Mouse (Mus musculus): ENCODE results near the gene Syt12. TPM values are rescaled to one million over a fixed set of nuclear protein-coding genes. Genes with fewer than 3 reads are reported as not detected.

The Syt12 gene
- polyA plus RNA-seq (2015; fragmentation: Nextera tagmentation; extraction: Ambion mirVana): 1.2 and 1.6 TPM in 2 replicates

DNA sequence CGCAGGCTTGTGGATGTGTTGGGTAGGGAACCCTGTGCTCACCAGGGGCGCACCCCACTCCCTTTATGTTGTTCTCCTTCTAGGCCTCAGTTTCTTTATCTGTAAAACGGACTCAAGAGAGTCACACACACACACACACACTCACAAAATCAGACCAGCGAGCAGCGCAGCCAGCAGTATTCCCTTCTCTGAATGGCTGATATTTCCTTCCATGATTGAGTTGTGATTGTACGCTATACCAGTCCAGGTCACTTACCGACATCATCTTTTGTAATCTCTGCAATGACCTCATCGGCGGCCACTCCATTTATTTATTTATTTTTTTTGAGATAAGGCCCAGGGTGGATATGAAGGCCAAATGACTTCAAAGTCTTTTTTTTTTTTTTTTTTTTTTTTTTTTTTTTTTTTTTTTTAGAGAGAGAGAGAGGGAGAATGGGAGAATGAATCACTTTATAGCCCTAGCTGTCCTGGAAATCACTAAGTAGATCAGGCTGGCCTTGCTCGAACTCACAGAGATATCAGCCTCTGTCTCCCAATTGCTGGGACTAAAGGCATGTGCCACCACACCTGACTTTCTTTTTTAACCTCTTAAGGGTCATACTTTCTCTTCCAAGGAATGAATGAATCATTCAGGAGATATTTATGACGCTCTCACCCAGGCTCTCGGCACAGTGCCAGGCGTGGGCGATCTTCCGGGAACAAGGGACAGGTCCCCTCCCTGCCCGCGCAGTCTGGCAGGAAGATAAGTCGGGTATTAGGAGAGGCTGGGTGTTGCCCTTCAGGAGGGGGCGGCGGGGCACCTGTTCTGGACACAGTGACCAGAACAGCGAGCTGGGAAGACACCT is at the start of gene Syt12:
TSS of gene Syt12 (minus strand) at position 103 of the 845 bp plus-strand sequence.
- H3K9ac ChIP-seq (ENCODE audit: low read length): peak within 1 kb of the TSS; percentile 68
- H3K4me1 ChIP-seq (replicated peaks; ENCODE audit: control insufficient read depth, insufficient read depth, low read length): peaks cover 8% of the 10 kb centered on the region
- peaks cover 5% of the 10 kb centered on the region for H3K27me3 ChIP-seq (ENCODE audit: control insufficient read depth, insufficient read depth, low read depth, low read length)
- H3K36me3 ChIP-seq (ENCODE audit: control insufficient read depth, insufficient read depth, low read length): no peaks in the 10 kb centered on the region
- no peak within 1 kb of the TSS for H3K27ac ChIP-seq (ENCODE audit: low read length)
- WGBS: 9% methylated on average over 21 of the region's 21 CpGs
- H3K4me3 ChIP-seq (ENCODE audit: low read length): peak within 1 kb of the TSS; percentile 60
- peak within 1 kb of the TSS; percentile 98 for H3K4me2 ChIP-seq (ENCODE audit: low read depth, low read length)
- no peaks in the 10 kb centered on the region for H3K9me3 ChIP-seq (ENCODE audit: control insufficient read depth, low read length)
- peak; percentile 31 for ATAC-seq (ENCODE audit: low read depth)

DNA sequence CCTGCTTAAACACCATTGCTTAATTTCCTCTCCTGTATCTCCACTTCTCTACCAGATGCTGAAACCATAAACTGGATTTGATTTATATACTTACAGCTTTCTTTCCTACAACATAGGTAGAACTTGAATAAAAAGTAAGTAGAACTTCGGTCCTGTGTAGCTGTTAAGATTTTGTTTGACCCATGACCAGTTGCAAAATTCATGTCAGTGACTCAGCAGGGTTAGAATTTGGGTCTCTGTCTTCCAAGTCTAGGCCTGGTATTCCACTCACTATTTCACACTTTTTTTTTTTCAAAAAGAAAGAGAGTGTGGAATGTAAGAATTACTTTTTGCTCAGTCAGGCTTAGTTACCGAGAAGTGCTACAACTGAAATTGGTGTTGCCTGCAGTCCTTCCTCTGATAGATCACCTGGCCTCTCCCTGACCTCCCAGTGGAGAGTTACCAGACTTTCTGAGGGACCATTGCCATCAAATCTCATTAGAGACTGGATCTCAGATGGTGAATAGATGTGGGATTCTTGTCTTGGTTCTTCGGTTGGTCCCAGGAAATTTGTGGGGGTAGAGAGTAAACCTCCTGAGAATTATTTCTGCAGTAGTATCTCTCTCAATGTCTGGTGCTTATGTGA is 44.3 kb upstream of the Syt12 start:
- Histone ChIP-seq H3K4me1 (replicated peaks; ENCODE audit: control insufficient read depth, insufficient read depth, low read length) (no peaks in the 10 kb centered on the region), H3K4me2 (ENCODE audit: low read depth, low read length) (no peak overlapping the region), H3K9me3 (ENCODE audit: control insufficient read depth, low read length) (no peaks in the 10 kb centered on the region), H3K27ac (ENCODE audit: low read length) (no peak overlapping the region), H3K27me3 (ENCODE audit: control insufficient read depth, insufficient read depth, low read depth, low read length) (no peaks in the 10 kb centered on the region), H3K9ac (ENCODE audit: low read length) (no peak overlapping the region), H3K4me3 (ENCODE audit: low read length) (no peak overlapping the region), H3K36me3 (ENCODE audit: control insufficient read depth, insufficient read depth, low read length) (no peaks in the 10 kb centered on the region)
- WGBS: 80% methylated on average over 3 of the region's 3 CpGs
- ATAC-seq (ENCODE audit: low read depth): no peak

DNA sequence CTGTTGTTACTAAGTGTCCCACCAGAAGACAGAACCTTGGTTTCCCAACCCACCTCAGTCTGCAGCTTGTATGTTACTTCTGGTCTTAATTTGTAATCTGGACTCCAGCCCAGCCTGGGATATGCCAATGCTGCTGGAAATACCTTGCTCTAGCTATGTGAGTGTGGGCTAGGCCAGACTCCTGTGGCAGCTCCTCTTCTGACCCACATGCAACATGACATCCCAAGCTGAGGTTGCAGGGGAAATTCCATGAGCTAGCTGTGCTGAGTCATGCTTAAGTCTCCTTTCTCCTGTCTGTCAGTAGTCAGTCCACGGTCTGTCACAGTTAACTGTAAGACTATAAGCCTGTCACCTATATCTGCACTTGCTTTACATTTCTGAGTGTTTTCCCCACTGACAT is 40.2 kb upstream of the Syt12 start:
- WGBS: 67% methylated on average over 1 of the region's 1 CpGs
- H3K4me2 ChIP-seq (ENCODE audit: low read depth, low read length): no peak overlapping the region
- H3K27me3 ChIP-seq (ENCODE audit: control insufficient read depth, insufficient read depth, low read depth, low read length): no peaks in the 10 kb centered on the region
- H3K27ac ChIP-seq (ENCODE audit: low read length): no peak overlapping the region
- ATAC-seq (ENCODE audit: low read depth): no peak
- H3K4me1 ChIP-seq (replicated peaks; ENCODE audit: control insufficient read depth, insufficient read depth, low read length): peaks cover 6% of the 10 kb centered on the region
- no peaks in the 10 kb centered on the region for H3K36me3 ChIP-seq (ENCODE audit: control insufficient read depth, insufficient read depth, low read length)
- no peak overlapping the region for H3K9ac ChIP-seq (ENCODE audit: low read length)
- no peak overlapping the region for H3K4me3 ChIP-seq (ENCODE audit: low read length)
- H3K9me3 ChIP-seq (ENCODE audit: control insufficient read depth, low read length): no peaks in the 10 kb centered on the region

DNA sequence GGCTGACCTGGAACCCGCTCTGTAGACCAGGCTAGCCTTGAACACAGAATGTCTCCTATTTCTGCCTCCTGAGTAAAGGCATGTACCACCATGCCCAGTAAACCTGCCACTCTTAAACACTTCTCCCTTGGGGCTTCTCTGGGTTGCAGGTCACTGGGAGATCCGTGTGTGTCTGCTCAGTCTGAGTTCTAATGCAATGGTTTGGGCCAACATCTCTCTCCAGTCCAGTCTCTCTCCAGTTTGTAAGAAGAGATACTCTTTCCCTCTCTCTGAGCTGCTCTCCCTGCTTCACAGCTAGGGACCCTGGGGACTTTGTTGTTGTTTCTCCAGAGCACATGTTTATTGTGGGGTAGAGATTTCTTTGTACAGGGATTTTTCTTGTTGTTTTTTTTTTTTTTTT is 39.0 kb upstream of the Syt12 start:
- no peaks in the 10 kb centered on the region; the same call in 1 of the 2 replicates for H3K27me3 ChIP-seq (ENCODE audit: control insufficient read depth, insufficient read depth, low read depth, low read length)
- peaks cover 6% of the 10 kb centered on the region for H3K4me1 ChIP-seq (replicated peaks; ENCODE audit: control insufficient read depth, insufficient read depth, low read length)
- H3K9me3 ChIP-seq (ENCODE audit: control insufficient read depth, low read length): no peaks in the 10 kb centered on the region
- no peak for ATAC-seq (ENCODE audit: low read depth)
- no peak overlapping the region for H3K9ac ChIP-seq (ENCODE audit: low read length)
- no peak overlapping the region for H3K27ac ChIP-seq (ENCODE audit: low read length)
- H3K4me3 ChIP-seq (ENCODE audit: low read length): no peak overlapping the region
- no peak overlapping the region for H3K4me2 ChIP-seq (ENCODE audit: low read depth, low read length)
- no peaks in the 10 kb centered on the region for H3K36me3 ChIP-seq (ENCODE audit: control insufficient read depth, insufficient read depth, low read length)
- 51% methylated on average over 2 of the region's 2 CpGs for WGBS

DNA sequence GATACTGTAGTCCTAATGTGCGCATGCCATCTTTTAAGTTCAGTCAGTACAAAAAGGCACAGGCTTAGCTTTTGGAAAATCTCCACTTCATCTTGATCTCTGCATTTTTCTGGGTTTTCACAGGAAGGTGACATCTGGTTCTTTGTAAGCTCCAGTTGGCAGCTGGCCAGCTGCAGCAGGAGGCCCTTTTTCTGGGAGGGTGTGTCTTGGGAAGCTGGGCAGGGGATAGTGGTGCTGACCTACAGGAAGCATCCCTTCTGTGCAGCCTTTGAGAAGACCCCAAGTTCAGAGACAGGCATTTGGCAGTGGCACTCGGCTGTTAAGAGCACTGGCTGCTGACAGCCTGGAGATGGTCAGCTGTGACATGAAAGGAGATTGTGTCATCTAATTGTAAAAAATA is 38.5 kb upstream of the Syt12 start:
- Histone ChIP-seq H3K27ac (ENCODE audit: low read length) (no peak overlapping the region), H3K36me3 (ENCODE audit: control insufficient read depth, insufficient read depth, low read length) (no peaks in the 10 kb centered on the region), H3K4me3 (ENCODE audit: low read length) (no peak overlapping the region), H3K4me2 (ENCODE audit: low read depth, low read length) (no peak overlapping the region), H3K9ac (ENCODE audit: low read length) (no peak overlapping the region), H3K27me3 (ENCODE audit: control insufficient read depth, insufficient read depth, low read depth, low read length) (no peaks in the 10 kb centered on the region; the same call in 1 of the 2 replicates), H3K9me3 (ENCODE audit: control insufficient read depth, low read length) (no peaks in the 10 kb centered on the region), H3K4me1 (replicated peaks; ENCODE audit: control insufficient read depth, insufficient read depth, low read length) (peaks cover 11% of the 10 kb centered on the region)
- ATAC-seq (ENCODE audit: low read depth): peak; percentile 78; the same call in 1 of the 2 replicates
- 44% methylated on average over 2 of the region's 2 CpGs for WGBS

DNA sequence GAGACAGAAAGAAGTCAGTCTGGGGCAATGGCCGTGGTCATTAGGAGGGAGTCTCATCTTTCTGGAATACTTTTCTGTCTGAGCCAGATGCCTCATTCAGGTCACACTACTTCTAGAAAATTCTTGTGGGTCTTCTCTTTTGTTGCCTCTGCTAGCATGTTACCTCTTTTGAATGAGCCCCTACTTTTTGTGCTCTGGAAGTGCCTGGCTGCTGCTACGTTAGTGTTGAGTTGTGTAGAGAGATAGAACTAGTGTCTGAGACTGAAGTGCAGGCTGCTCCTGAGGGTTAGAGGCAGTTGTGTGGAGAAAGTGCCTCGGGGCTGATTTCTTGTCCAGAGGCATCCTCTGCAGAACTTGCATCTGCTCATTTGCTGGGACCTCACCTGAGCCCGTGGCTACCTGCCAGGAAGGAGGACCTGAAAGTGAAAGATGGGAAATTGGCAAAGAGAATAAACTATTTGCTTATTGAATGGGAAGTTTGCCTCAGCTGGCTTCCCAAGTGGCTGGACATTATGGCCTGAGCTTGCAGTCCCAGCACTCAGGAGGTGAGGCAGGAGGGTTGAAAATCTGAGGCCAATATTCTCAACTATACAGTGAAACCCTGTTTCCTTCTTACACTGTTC is 36.1 kb upstream of the Syt12 start:
- no peaks in the 10 kb centered on the region; the same call in 1 of the 2 replicates for H3K27me3 ChIP-seq (ENCODE audit: control insufficient read depth, insufficient read depth, low read depth, low read length)
- peaks cover 17% of the 10 kb centered on the region for H3K4me1 ChIP-seq (replicated peaks; ENCODE audit: control insufficient read depth, insufficient read depth, low read length)
- ATAC-seq (ENCODE audit: low read depth): no peak
- no peak overlapping the region for H3K4me3 ChIP-seq (ENCODE audit: low read length)
- 63% methylated on average over 4 of the region's 4 CpGs for WGBS
- H3K9me3 ChIP-seq (ENCODE audit: control insufficient read depth, low read length): no peaks in the 10 kb centered on the region
- H3K9ac ChIP-seq (ENCODE audit: low read length): no peak overlapping the region
- no peak overlapping the region for H3K4me2 ChIP-seq (ENCODE audit: low read depth, low read length)
- H3K36me3 ChIP-seq (ENCODE audit: control insufficient read depth, insufficient read depth, low read length): no peaks in the 10 kb centered on the region
- no peak overlapping the region for H3K27ac ChIP-seq (ENCODE audit: low read length)

DNA sequence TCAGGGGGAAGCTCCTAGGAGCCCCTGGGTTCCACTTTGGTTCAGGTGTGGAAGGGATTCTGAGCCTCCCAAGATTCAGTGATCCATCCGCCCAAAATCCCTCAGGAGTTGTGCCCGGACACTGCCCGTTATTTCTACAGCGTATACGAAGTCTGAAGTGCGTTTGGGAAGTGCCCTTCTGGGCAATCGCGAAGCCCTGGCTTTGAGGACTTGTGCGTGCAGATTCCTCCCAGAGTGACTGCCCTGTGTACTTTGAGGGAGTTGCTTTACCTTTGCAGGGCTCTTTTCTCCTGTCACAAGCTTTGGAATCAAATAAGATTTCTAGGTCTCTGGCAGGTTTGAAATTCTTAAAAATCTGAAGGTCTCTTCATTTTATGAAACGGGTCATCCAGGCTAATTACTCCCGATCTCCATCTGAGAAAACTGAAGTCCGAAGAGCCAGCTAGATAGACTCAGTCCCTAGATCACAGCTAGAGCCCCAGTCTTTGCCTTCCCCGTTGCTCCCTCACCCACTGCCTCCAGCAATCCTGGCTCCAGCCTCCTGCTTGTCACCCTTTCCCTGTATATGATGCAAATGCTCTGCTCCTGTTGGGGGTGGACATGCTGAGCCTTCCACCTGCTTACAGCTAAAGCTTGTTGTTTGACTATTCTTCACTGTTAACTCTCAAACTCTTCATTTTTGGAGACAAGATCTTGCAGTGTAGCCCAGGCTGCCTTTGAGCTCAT is 34.0 kb upstream of the Syt12 start:
- Histone ChIP-seq H3K36me3 (ENCODE audit: control insufficient read depth, insufficient read depth, low read length) (no peaks in the 10 kb centered on the region), H3K27ac (ENCODE audit: low read length) (no peak overlapping the region), H3K9me3 (ENCODE audit: control insufficient read depth, low read length) (no peaks in the 10 kb centered on the region), H3K4me3 (ENCODE audit: low read length) (peak overlapping the region; percentile 78), H3K9ac (ENCODE audit: low read length) (peak overlapping the region; percentile 69), H3K4me1 (replicated peaks; ENCODE audit: control insufficient read depth, insufficient read depth, low read length) (peaks cover 17% of the 10 kb centered on the region), H3K4me2 (ENCODE audit: low read depth, low read length) (peak overlapping the region; percentile 97), H3K27me3 (ENCODE audit: control insufficient read depth, insufficient read depth, low read depth, low read length) (no peaks in the 10 kb centered on the region; the same call in 1 of the 2 replicates)
- 7% methylated on average over 13 of the region's 13 CpGs for WGBS
- ATAC-seq (ENCODE audit: low read depth): no peak

DNA sequence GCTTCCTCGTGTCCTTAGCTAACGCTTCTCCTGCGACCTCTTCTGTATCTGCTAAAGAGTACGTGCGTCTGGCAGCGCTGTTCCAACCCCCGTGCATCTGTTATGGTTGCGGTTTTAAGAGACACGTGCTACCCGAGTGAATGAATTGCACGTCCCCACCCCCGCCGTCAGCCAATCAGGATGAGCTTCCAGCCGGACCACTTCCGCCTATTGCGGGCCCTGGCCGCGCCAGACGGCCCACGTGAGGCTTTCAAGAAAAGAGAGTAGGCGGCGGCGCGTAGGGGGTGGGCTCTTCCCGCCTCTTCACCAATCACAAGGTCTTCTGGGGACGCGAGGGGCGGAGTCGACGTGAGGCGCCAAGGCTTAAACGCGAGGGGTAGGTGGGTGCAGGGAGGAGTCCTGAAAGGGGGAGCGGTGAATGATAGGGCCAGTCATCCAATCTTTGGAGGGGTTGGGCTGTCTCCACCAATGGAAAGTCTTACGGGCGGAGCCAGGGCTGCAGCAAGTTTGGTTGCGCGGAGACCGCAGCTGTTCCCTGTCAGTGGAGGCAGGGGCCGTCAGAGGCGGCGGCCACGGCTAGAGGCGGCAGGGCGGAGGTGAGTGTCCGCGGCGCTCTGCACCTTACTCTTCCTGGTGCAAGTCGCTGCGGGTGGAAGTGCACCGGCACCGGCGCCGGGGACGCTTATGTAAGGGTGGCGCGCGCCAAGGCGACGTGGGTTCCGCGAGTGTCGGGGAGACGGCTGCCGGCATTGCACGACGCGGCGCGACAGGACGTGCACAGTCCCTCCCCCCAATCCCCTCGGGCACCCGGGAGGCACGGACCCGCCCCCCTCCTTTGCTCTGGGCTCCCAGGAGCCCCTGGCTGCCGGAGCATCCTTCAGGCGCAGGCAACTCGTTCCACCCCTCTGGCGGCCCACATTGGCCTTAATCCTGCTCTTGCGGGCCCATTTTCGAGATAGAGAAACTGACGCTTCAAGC is 33.0 kb upstream of the Syt12 start, which contains the start of gene Pcx:
TSS of gene Pcx (plus strand) at position 487 of the 978 bp plus-strand sequence.
- H3K4me2 ChIP-seq (ENCODE audit: low read depth, low read length): peak within 1 kb of the TSS; percentile 97
- H3K27ac ChIP-seq (ENCODE audit: low read length): no peak within 1 kb of the TSS
- no peaks in the 10 kb centered on the region for H3K36me3 ChIP-seq (ENCODE audit: control insufficient read depth, insufficient read depth, low read length)
- H3K4me1 ChIP-seq (replicated peaks; ENCODE audit: control insufficient read depth, insufficient read depth, low read length): peaks cover 11% of the 10 kb centered on the region
- ATAC-seq (ENCODE audit: low read depth): peak; percentile 100
- H3K9ac ChIP-seq (ENCODE audit: low read length): peak within 1 kb of the TSS; percentile 69
- no peaks in the 10 kb centered on the region for H3K9me3 ChIP-seq (ENCODE audit: control insufficient read depth, low read length)
- under 1% methylated on average over 82 of the region's 82 CpGs for WGBS
- peak within 1 kb of the TSS; percentile 78 for H3K4me3 ChIP-seq (ENCODE audit: low read length)
- no peaks in the 10 kb centered on the region; the same call in 1 of the 2 replicates for H3K27me3 ChIP-seq (ENCODE audit: control insufficient read depth, insufficient read depth, low read depth, low read length)

Data from lung, embryonic 16.5 days (tissue).